Mouse (Mus musculus) liver, adult 2 months (tissue): ENCODE measurements at regions not wholly inside any gene's neighbourhood (a gene's known extent, or its start where the extent isn't known, plus 50 kb on each side); places are given as distances from the start of the nearest gene placed in this dataset.

Source experiments
- DNase-seq: peaks from one replicate; pipeline ENCODE4 v3.0.0-alpha.2; 2011; ENCODE audit warnings: low read depth, low spot score; ENCODE audit errors: extremely low read depth
- H3K27ac ChIP-seq: fragments of 200-500 bp; replicated peaks from 2 replicates; pipeline ENCODE4 v1.5.1; 2012; ENCODE audit warnings: low read depth, mild to moderate bottlenecking, control low read depth, inconsistent platforms, low read length; ENCODE audit not compliant: insufficient read depth
- H3K27me3 ChIP-seq: fragments of 200-500 bp; 2 replicates; pipeline ENCODE4 v1.6.1; 2012; ENCODE audit warnings: mild to moderate bottlenecking, moderate library complexity, low read length, inconsistent platforms; ENCODE audit not compliant: control insufficient read depth, insufficient read depth
- H3K36me3 ChIP-seq: fragments of 200-500 bp; 2 replicates; pipeline ENCODE4 v1.6.1; 2012; ENCODE audit warnings: low read length, inconsistent platforms; ENCODE audit not compliant: control insufficient read depth, insufficient read depth
- H3K4me1 ChIP-seq: fragments of 200-500 bp; 2 replicates; pipeline ENCODE4 v1.6.1; 2011; ENCODE audit warnings: low read length; ENCODE audit not compliant: control insufficient read depth, insufficient read depth
- H3K4me3 ChIP-seq: fragments of 200-500 bp; 2 replicates; pipeline ENCODE4 v1.5.1; 2011; ENCODE audit warnings: low read depth, mild to moderate bottlenecking, control low read depth, low read length, moderate library complexity; ENCODE audit not compliant: insufficient read depth
- H3K79me2 ChIP-seq: fragments of 200-500 bp; 2 replicates; pipeline ENCODE4 v1.6.1; 2012; ENCODE audit warnings: inconsistent platforms, mild to moderate bottlenecking, low read length, moderate library complexity; ENCODE audit not compliant: control insufficient read depth, insufficient read depth
- H3K9ac ChIP-seq: fragments of 200-500 bp; 2 replicates; pipeline ENCODE4 v1.6.1; 2012; ENCODE audit warnings: low read depth, mild to moderate bottlenecking, control low read depth, inconsistent platforms, low read length
- CTCF ChIP-seq: fragments of 200-500 bp; IDR thresholded peaks from 2 replicates; pipeline ENCODE4 v1.5.1; 2011; ENCODE audit warnings: low read depth, low read length, control low read depth
- POLR2A ChIP-seq: fragments of 200-500 bp; IDR thresholded peaks from 2 replicates; pipeline ENCODE4 v1.6.1; 2011; ENCODE audit warnings: low read length, control low read depth; ENCODE audit not compliant: insufficient read depth; ENCODE audit errors: extremely low read depth
- WGBS: fragments of 180-500 bp; shearing (Covaris S2); methylation state at CpG from one replicate; pipeline ENCODE4 v1.1.7; 2018; 5-methylcytosine and 5-hydroxymethylcytosine counted together

GRCm38 (mm10) chr1:80131354-80131753 is 86.9 kb downstream of the Fam124b start:
- Histone ChIP-seq H3K4me1 (no peaks in the 10 kb centered on the region), H3K27me3 (peaks cover 2% of the 10 kb centered on the region; the same call in 1 of the 2 replicates), H3K27ac (no peak overlapping the region), H3K36me3 (no peaks in the 10 kb centered on the region), H3K4me3 (no peak overlapping the region), H3K79me2 (no peaks in the 10 kb centered on the region), H3K9ac (no peak overlapping the region)
- 60% methylated on average over 3 of the region's 3 CpGs for WGBS
- DNase-seq, result no peak
- TF ChIP-seq POLR2A (no peak), CTCF (no peak)

- TF ChIP-seq CTCF (no peak), POLR2A (no peak)
- no peaks in the 10 kb centered on the region for H3K79me2 ChIP-seq
- H3K27me3 ChIP-seq, result peaks cover 2% of the 10 kb centered on the region; the same call in 1 of the 2 replicates
- no peaks in the 10 kb centered on the region for H3K36me3 ChIP-seq
- H3K4me3 ChIP-seq, result no peak overlapping the region
- WGBS, result 88% methylated on average over 2 of the region's 2 CpGs
- DNase-seq, result no peak
- no peak overlapping the region for H3K27ac ChIP-seq
- H3K9ac ChIP-seq, result no peak overlapping the region
- H3K4me1 ChIP-seq, result no peaks in the 10 kb centered on the region
These were observed 94.3 kb downstream of the Fam124b start for GRCm38 (mm10) chr1:80123966-80124365.

- Histone ChIP-seq H3K79me2 (no peaks in the 10 kb centered on the region), H3K4me1 (no peaks in the 10 kb centered on the region), H3K27me3 (no peaks in the 10 kb centered on the region), H3K36me3 (no peaks in the 10 kb centered on the region), H3K4me3 (no peak overlapping the region), H3K27ac (no peak overlapping the region), H3K9ac (no peak overlapping the region)
- no peak for DNase-seq
- no peak for TF ChIP-seq POLR2A
- no peak for TF ChIP-seq CTCF
- WGBS, result 67% methylated on average over 2 of the region's 2 CpGs
These were observed 102.4 kb downstream of the Fam124b start for GRCm38 (mm10) chr1:80115913-80116312.

- Histone ChIP-seq H3K9ac (no peak overlapping the region), H3K4me1 (no peaks in the 10 kb centered on the region), H3K79me2 (no peaks in the 10 kb centered on the region), H3K36me3 (no peaks in the 10 kb centered on the region), H3K27me3 (no peaks in the 10 kb centered on the region), H3K4me3 (no peak overlapping the region), H3K27ac (no peak overlapping the region)
- TF ChIP-seq CTCF (no peak), POLR2A (no peak)
- whole genome bisulfite sequencing, result 69% methylated on average over 2 of the region's 2 CpGs
- DNase-seq, result peak; percentile 1
These were observed 110.4 kb downstream of the Fam124b start for GRCm38 (mm10) chr1:80107747-80108476.

GRCm38 (mm10) chr1:80106269-80106668 is 112.0 kb downstream of the Fam124b start:
- WGBS, result 71% methylated on average over 2 of the region's 2 CpGs
- Histone ChIP-seq H3K4me3 (no peak overlapping the region), H3K27me3 (no peaks in the 10 kb centered on the region), H3K36me3 (no peaks in the 10 kb centered on the region), H3K4me1 (no peaks in the 10 kb centered on the region), H3K9ac (no peak overlapping the region), H3K27ac (no peak overlapping the region), H3K79me2 (no peaks in the 10 kb centered on the region)
- DNase-seq, result no peak
- no peak for TF ChIP-seq POLR2A
- no peak for TF ChIP-seq CTCF

- H3K27me3 ChIP-seq, result no peaks in the 10 kb centered on the region
- no peaks in the 10 kb centered on the region for H3K36me3 ChIP-seq
- no peak overlapping the region for H3K9ac ChIP-seq
- H3K4me1 ChIP-seq, result no peaks in the 10 kb centered on the region
- no peak for DNase-seq
- 98% methylated on average over 1 of the region's 1 CpGs for WGBS
- H3K79me2 ChIP-seq, result no peaks in the 10 kb centered on the region
- no peak overlapping the region for H3K27ac ChIP-seq
- H3K4me3 ChIP-seq, result no peak overlapping the region
- TF ChIP-seq CTCF (no peak), POLR2A (no peak)
These were observed 120.0 kb downstream of the Fam124b start for GRCm38 (mm10) chr1:80098266-80098665.
